Mouse (Mus musculus) limb, embryonic 14.5 days (tissue): ENCODE results near the gene Dst. TPM values are rescaled to one million over a fixed set of nuclear protein-coding genes. Genes with fewer than 3 reads are reported as not detected.

Source experiments
- ATAC-seq: fragments of 200-750 bp; cut with Nextera tagmentation; 2 replicates; pipeline ENCODE4 v1.8.0; 2017; ENCODE audit warnings: low read depth, moderate number of reproducible peaks, moderate TSS enrichment; ENCODE audit not compliant: low FRiP score
- DNase-seq: peaks from one replicate; pipeline ENCODE4 v3.0.0-alpha.2; 2015; ENCODE audit warnings: low spot score
- H3K27ac ChIP-seq: fragments of 300-500 bp; sonication (generic); replicated peaks from 2 replicates; pipeline ENCODE4 v1.5.1; 2014; ENCODE audit warnings: low read depth, mild to moderate bottlenecking, low read length, moderate library complexity, mixed read lengths
- H3K27me3 ChIP-seq: fragments of 300-500 bp; sonication (generic); 2 replicates; pipeline ENCODE4 v1.6.1; 2014; ENCODE audit warnings: low read length, mixed read lengths; ENCODE audit not compliant: control insufficient read depth, insufficient read depth
- H3K36me3 ChIP-seq: fragments of 300-500 bp; sonication (generic); 2 replicates; pipeline ENCODE4 v1.6.1; 2014; ENCODE audit warnings: mild to moderate bottlenecking, low read length, moderate library complexity, mixed read lengths; ENCODE audit not compliant: control insufficient read depth, insufficient read depth
- H3K4me1 ChIP-seq: fragments of 300-500 bp; sonication (generic); 2 replicates; pipeline ENCODE4 v1.6.1; 2014; ENCODE audit warnings: antibody characterized with exemption, low read length, mixed read lengths; ENCODE audit not compliant: control insufficient read depth, insufficient read depth
- H3K4me2 ChIP-seq: fragments of 300-500 bp; sonication (generic); replicated peaks from 2 replicates; pipeline ENCODE4 v1.6.1; 2014; ENCODE audit warnings: low read depth, mild to moderate bottlenecking, low read length, moderate library complexity; ENCODE audit not compliant: severe bottlenecking
- H3K4me3 ChIP-seq: fragments of 300-500 bp; sonication (generic); replicated peaks from 2 replicates; pipeline ENCODE4 v1.5.1; 2014; ENCODE audit warnings: low read length
- H3K9ac ChIP-seq: fragments of 300-500 bp; sonication (generic); 2 replicates; pipeline ENCODE4 v1.6.1; 2014; ENCODE audit warnings: mild to moderate bottlenecking, low read depth, low read length, moderate library complexity; ENCODE audit not compliant: severe bottlenecking
- H3K9me3 ChIP-seq: fragments of 300-500 bp; sonication (generic); 2 replicates; pipeline ENCODE4 v1.6.1; 2016; ENCODE audit warnings: low read length; ENCODE audit not compliant: control insufficient read depth
- POLR2A ChIP-seq: fragments of 200-500 bp; IDR thresholded peaks from 2 replicates; pipeline ENCODE4 v1.8.0; 2012; ENCODE audit warnings: inconsistent platforms, mild to moderate bottlenecking, moderate library complexity, borderline replicate concordance; ENCODE audit not compliant: insufficient read depth, insufficient read length; ENCODE audit errors: extremely low read depth
- WGBS: fragments of 180-500 bp; shearing (Covaris S2); extraction: QIAGEN DNeasy Blood & Tissue Kit; methylation state at CpG from one replicate; pipeline ENCODE4 v1.1.7; 2014; 5-methylcytosine and 5-hydroxymethylcytosine counted together
- polyA plus RNA-seq, 2 experiments: library from polyadenylated mRNA; depleted of rRNA in 1 of 2; stranded (reverse) in 1 of 2; unstranded in 1 of 2; fragments of >200 nt; fragmentation: Nextera tagmentation in 1 of 2; extraction: Ambion mirVana in 1 of 2; gene quantifications; 2 replicates each; pipeline versions ENCODE4 v1.2.1 to v1.2.3; 2012 to 2014

Gene Dst
- polyA plus RNA-seq, 2 experiments, result 34.9 to 42.5 TPM

DNA sequence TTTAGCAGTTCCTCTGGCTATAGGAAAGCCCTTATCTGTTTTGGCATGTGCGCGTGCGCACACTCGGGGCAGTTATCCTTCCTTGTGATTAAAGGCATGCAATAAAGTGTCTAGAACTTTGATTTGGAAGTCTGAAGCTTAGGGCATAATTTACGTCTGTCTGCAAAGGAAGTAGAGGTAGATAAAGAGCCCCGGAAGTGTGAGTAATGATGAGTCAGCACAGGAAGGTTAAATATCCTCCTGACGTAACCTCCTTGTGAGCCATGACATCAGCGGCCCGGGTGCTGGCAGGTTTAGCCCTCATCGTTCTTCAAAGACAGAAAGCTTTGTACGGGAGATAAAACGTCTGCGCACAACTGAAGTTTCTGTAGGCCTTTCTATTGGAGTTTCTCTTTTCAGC is 343.1 kb downstream of the Dst start:
- no peaks in the 10 kb centered on the region for H3K27me3 ChIP-seq
- H3K9ac ChIP-seq, result no peak overlapping the region
- DNase-seq (no peak), ATAC-seq (no peak)
- H3K36me3 ChIP-seq, result peaks cover 56% of the 10 kb centered on the region
- no peaks in the 10 kb centered on the region for H3K4me1 ChIP-seq
- H3K4me2 ChIP-seq, result no peak overlapping the region
- H3K9me3 ChIP-seq, result no peaks in the 10 kb centered on the region
- TF ChIP-seq POLR2A, result no peak
- H3K27ac ChIP-seq, result no peak overlapping the region
- 77% methylated on average over 13 of the region's 13 CpGs for WGBS
- H3K4me3 ChIP-seq, result no peak overlapping the region

DNA sequence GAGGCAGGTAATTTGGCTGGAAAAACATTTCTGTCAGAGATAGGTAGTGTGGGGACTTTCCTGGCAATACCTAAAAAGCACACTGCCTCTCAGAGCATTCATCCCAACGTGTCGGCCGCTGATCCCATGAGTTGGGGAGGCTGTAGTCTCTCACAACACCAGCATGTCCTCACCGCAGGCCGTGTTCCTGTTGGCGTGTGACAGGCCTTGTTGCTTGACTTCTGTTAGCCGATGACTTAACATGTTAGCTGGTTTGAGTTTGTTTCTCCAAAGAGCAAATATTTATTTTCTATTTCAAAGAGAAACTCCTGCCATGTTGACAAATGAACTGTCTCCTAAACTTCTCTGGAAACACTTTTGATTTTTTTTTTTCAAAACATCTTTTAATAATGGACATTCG is 344.2 kb downstream of the Dst start:
- TF ChIP-seq POLR2A, result no peak
- no peak for ATAC-seq
- Histone ChIP-seq H3K36me3 (peaks cover 57% of the 10 kb centered on the region), H3K4me3 (no peak overlapping the region), H3K9me3 (no peaks in the 10 kb centered on the region), H3K27ac (no peak overlapping the region), H3K9ac (no peak overlapping the region), H3K4me1 (no peaks in the 10 kb centered on the region), H3K27me3 (no peaks in the 10 kb centered on the region), H3K4me2 (no peak overlapping the region)
- 90% methylated on average over 8 of the region's 8 CpGs for WGBS
- no peak for DNase-seq

DNA sequence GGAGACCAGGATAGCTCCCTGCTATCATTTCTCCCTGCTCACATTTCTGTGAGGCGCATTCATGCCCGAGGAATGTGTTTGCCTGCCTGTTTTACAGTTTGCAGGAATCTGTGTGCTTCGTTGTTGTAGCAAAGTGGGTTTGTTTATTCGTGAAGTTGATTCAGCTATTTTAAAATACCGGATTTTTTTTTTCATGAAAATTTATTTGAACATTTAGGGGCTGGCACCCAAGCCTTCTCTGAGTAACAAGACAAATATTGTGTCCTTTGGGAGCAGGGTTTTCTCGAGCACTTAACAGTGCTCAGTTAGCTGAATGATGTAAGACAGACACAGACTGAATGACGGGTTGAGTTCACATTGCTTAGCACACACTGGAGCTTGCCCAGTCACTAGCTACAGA is 345.9 kb downstream of the Dst start:
- Histone ChIP-seq H3K9me3 (no peaks in the 10 kb centered on the region), H3K9ac (no peak overlapping the region), H3K27ac (no peak overlapping the region), H3K4me2 (no peak overlapping the region), H3K27me3 (no peaks in the 10 kb centered on the region), H3K4me1 (no peaks in the 10 kb centered on the region), H3K36me3 (peaks cover 63% of the 10 kb centered on the region), H3K4me3 (no peak overlapping the region)
- DNase-seq (no peak), ATAC-seq (no peak)
- 76% methylated on average over 7 of the region's 7 CpGs for WGBS
- no peak for TF ChIP-seq POLR2A

DNA sequence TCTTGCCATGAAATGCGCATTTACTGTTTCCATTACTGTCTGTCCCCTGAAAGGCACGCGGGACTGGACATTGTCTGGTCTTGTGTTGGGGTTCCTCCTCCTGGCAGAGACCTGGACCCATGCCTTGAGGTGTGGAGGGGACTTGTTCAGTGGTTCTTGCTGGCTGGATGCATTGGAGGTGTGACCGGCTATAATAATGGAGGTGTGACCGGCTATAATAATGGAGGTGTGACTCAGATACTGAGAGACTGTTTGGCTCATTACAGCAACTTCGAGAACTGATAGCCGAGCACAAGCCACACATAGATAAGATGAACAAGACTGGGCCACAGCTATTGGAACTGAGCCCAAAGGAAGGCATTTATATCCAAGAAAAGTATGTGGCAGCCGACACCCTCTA is 351.9 kb downstream of the Dst start:
- Histone ChIP-seq H3K9ac (no peak overlapping the region), H3K4me1 (no peaks in the 10 kb centered on the region), H3K9me3 (no peaks in the 10 kb centered on the region), H3K27me3 (no peaks in the 10 kb centered on the region), H3K4me2 (no peak overlapping the region), H3K4me3 (no peak overlapping the region), H3K36me3 (peaks cover 67% of the 10 kb centered on the region), H3K27ac (no peak overlapping the region)
- ATAC-seq (no peak), DNase-seq (no peak)
- no peak for TF ChIP-seq POLR2A
- WGBS, result 92% methylated on average over 8 of the region's 8 CpGs

DNA sequence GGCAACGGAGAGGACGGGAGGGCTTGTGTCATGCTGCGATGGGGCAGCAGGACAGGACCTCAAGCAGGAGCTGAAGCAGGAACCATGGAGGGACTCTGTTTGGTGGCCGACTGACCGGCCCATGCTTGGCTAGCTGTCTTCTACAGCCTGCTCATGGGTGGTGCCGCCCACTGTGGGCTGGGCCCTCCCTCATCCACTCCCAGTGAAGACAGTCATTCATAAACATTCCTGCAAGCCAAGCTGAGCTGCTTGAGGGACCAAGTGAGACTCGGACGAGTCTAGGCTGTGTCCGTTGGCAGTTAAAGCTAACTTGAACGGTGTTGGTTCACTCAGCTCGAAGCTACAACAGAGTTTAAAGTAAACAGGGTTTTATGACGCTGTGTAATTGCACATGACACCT is 353.0 kb downstream of the Dst start:
- Histone ChIP-seq H3K9me3 (no peaks in the 10 kb centered on the region), H3K27me3 (no peaks in the 10 kb centered on the region), H3K36me3 (peaks cover 70% of the 10 kb centered on the region), H3K4me2 (no peak overlapping the region), H3K9ac (no peak overlapping the region), H3K4me3 (no peak overlapping the region), H3K27ac (no peak overlapping the region), H3K4me1 (no peaks in the 10 kb centered on the region)
- 77% methylated on average over 12 of the region's 12 CpGs for WGBS
- DNase-seq (no peak), ATAC-seq (no peak)
- no peak for TF ChIP-seq POLR2A

DNA sequence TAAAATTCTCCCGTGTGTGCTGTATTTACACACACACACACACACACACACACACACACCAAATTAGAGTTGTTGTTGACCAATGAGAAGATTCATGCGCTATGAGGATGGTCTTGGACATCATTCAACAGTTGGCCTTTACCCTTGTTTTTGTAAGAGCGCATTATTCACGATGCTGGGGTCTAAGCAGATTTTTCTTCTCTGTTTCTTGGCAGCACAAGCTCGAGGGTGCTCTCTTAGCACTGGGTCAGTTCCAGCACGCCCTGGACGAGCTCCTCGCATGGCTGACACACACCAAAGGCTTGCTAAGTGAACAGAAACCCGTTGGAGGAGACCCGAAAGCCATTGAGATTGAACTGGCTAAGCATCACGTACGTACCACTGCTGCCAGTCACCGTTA is 360.5 kb downstream of the Dst start:
- Histone ChIP-seq H3K4me3 (no peak overlapping the region), H3K9me3 (no peaks in the 10 kb centered on the region), H3K27ac (no peak overlapping the region), H3K9ac (no peak overlapping the region), H3K4me1 (no peaks in the 10 kb centered on the region), H3K36me3 (peaks cover 77% of the 10 kb centered on the region), H3K27me3 (no peaks in the 10 kb centered on the region), H3K4me2 (no peak overlapping the region)
- DNase-seq (no peak), ATAC-seq (no peak)
- WGBS, result 86% methylated on average over 13 of the region's 13 CpGs
- TF ChIP-seq POLR2A, result no peak
